Mouse (Mus musculus) CD4-positive, CD25-positive, alpha-beta regulatory T cell, adult 2 months (primary cell): Measurements from ENCODE around the gene Ep300.
"Not testable (repeated sequence)": the region's sequence is repeated elsewhere in the genome, so short reads cannot be mapped to it uniquely, and the experiment has no call there.

Experiments
- DNase-seq: peaks from one replicate; pipeline ENCODE4 v3.0.0-alpha.2; 2012; ENCODE audit warnings: low read depth, low spot score

Gene Ep300

DNA sequence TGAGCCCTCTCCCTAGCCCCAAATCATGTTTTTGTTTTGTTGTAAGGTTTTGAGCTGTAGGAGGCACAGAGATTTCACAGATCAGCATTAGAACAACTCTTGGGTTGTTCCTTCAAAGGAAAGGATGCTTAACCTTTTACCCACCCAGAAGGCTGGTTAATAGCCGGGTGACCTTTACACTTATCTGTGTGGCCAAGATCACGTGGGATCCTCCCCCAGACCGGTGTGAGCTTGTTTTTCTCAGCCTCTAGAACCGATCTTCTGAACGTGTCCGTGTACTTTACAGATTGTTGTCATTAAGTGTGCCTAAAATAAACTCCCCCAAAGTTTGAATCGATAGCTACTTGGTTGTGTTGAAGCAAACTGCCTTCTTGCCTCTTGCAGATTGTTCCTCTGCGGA, 115.5 kb downstream of the Ep300 start:
- DNase-seq, result peak; percentile 33

DNA sequence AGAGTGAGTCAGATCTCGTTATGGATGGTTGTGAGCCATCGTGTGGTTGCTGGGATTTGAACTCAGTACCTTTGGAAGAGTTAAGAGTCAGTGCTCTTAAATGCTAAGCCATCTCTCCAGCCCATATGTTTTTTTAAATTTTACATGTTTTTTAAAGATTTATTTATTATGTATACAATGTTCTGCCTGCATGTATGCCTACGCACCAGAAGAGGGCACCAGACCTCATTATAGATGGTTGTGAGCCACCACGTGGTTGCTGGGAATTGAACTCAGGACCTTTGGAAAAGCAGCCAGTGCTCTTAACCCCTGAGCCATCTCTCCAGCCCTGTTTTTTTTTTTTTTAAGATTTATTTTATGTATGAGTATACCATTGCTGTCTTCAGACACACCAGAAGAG, 116.2 kb downstream of the Ep300 start:
- not testable (repeated sequence) for DNase-seq
